Mouse (Mus musculus) limb, embryonic 15.5 days (tissue): Measurements from ENCODE around the gene B3gnt7. TPM values are rescaled to one million over a fixed set of nuclear protein-coding genes. Genes with fewer than 3 reads are reported as not detected.
"Not testable (repeated sequence)": the region's sequence is repeated elsewhere in the genome, so short reads cannot be mapped to it uniquely, and the experiment has no call there.

ENCODE experiments used
- ATAC-seq: fragments of 200-750 bp; cut with Nextera tagmentation; 2 replicates; pipeline ENCODE4 v1.8.0; 2017; ENCODE audit warnings: low read depth, moderate TSS enrichment; ENCODE audit not compliant: insufficient number of reproducible peaks, low FRiP score, low TSS enrichment
- H3K27ac ChIP-seq: fragments of 300-500 bp; sonication (generic); 2 replicates; pipeline ENCODE4 v1.5.1; 2015; ENCODE audit warnings: moderate library complexity, mild to moderate bottlenecking, inconsistent platforms
- H3K27me3 ChIP-seq: fragments of 300-500 bp; sonication (generic); 2 replicates; pipeline ENCODE4 v1.6.1; 2015; ENCODE audit warnings: inconsistent platforms
- H3K36me3 ChIP-seq: fragments of 300-500 bp; sonication (generic); 2 replicates; pipeline ENCODE4 v1.6.1; 2015; ENCODE audit warnings: inconsistent platforms
- H3K4me1 ChIP-seq: fragments of 300-500 bp; sonication (generic); 2 replicates; pipeline ENCODE4 v1.6.1; 2015; ENCODE audit warnings: inconsistent platforms
- H3K4me2 ChIP-seq: fragments of 300-500 bp; sonication (generic); 2 replicates; pipeline ENCODE4 v1.6.1; 2015; ENCODE audit warnings: mild to moderate bottlenecking, inconsistent platforms
- H3K4me3 ChIP-seq: fragments of 300-500 bp; sonication (generic); 2 replicates; pipeline ENCODE4 v1.5.1; 2015; ENCODE audit warnings: mild to moderate bottlenecking, inconsistent platforms
- H3K9ac ChIP-seq: fragments of 300-500 bp; sonication (generic); 2 replicates; pipeline ENCODE4 v1.6.1; 2015; ENCODE audit warnings: inconsistent platforms
- H3K9me3 ChIP-seq: fragments of 300-500 bp; sonication (generic); 2 replicates; pipeline ENCODE4 v1.6.1; 2016; ENCODE audit warnings: inconsistent platforms
- WGBS: fragments of 180-500 bp; shearing (Covaris S2); methylation state at CpG from one replicate; pipeline ENCODE4 v1.1.7; 2015; 5-methylcytosine and 5-hydroxymethylcytosine counted together
- polyA plus RNA-seq: library from polyadenylated mRNA; unstranded; fragments of >200 nt; fragmentation: Nextera tagmentation; extraction: Ambion mirVana; gene quantifications from 2 replicates; pipeline ENCODE4 v1.2.1, GENCODE M21; 2015

The B3gnt7 gene
- polyA plus RNA-seq, 1 experiment from 2014 or later = 6.2 TPM

DNA sequence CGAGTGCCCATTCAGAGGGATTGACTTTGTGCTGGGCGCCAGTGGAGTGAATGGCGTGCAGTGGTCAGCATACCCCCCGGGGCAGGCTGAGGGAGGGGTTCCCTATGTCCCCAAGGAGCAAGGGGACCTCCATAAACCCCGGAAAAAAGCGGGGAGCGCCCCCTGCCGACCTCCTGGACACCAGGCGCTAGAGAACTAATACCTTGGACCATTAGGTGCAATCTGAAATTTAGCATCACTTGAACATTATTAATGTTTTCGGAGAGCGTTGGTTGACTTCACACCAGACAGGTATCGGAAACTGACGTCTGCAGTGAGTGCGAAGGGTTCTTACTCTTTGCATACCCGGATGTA lies 11.1 kb downstream of the B3gnt7 start:
- H3K4me3 ChIP-seq = no peak overlapping the region
- H3K27ac ChIP-seq = no peak overlapping the region
- H3K4me1 ChIP-seq = peaks cover 11% of the 10 kb centered on the region
- no peaks in the 10 kb centered on the region for H3K36me3 ChIP-seq
- ATAC-seq = no peak
- H3K9ac ChIP-seq = no peak overlapping the region
- WGBS = 32% methylated on average over 15 of the region's 15 CpGs
- H3K27me3 ChIP-seq = no peaks in the 10 kb centered on the region
- no peak overlapping the region for H3K4me2 ChIP-seq
- H3K9me3 ChIP-seq = no peaks in the 10 kb centered on the region

DNA sequence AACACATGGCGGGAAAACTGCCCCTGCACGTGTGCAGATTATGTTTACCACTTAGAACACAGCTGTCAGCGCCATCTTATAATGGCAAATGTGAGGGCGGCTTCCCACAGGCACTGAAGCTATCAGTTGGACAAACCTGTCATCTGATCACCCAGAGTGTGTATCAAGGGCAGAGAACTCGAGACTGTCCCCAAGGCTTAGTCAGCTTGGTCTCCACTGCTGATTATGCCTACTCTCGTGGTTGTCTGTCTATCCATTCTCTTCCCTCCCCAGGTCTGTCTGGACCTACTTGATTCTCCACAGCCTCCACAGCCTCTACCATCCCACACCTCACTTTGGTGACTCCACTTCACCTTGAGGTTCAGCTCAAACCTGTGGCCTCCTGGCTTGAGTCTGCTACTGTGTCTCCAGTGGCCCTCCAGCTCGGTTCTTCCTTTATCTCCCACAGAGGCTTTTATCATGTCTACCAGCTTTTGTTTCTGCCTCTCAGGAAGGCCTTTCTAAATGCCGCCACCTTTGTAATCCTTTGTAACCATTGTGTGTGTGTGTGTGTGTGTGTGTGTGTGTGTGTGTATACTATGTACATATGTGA lies 18.3 kb downstream of the B3gnt7 start:
- no peak overlapping the region for H3K4me2 ChIP-seq
- no peak overlapping the region for H3K4me3 ChIP-seq
- ATAC-seq = no peak
- no peaks in the 10 kb centered on the region for H3K36me3 ChIP-seq
- H3K27me3 ChIP-seq = no peaks in the 10 kb centered on the region
- 88% methylated on average over 7 of the region's 8 CpGs for WGBS
- H3K27ac ChIP-seq = no peak overlapping the region
- no peaks in the 10 kb centered on the region for H3K4me1 ChIP-seq
- no peak overlapping the region for H3K9ac ChIP-seq
- H3K9me3 ChIP-seq = no peaks in the 10 kb centered on the region

DNA sequence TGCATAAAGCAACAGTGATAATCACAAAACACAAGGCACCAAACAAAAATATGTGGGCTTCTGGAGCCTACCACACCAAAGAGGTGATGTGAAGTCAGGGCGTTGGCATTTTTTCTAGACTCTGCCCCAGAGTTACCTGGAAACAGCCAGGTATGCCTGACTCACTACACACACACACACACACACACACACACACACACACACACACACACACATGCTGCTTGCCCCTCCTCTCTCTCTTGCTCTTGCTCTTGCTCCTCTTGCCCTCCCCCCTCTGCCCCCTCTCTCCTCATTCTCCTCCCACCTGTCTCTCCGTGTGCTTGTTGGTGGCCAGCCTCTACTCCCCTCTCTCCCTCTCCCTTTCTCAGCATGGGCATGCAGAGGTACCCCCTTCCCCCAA lies 33.7 kb downstream of the B3gnt7 start:
- H3K9me3 ChIP-seq = no peaks in the 10 kb centered on the region
- 34% methylated on average over 2 of the region's 2 CpGs for WGBS
- H3K27ac ChIP-seq = no peak overlapping the region
- no peaks in the 10 kb centered on the region for H3K27me3 ChIP-seq
- no peak for ATAC-seq
- H3K36me3 ChIP-seq = no peaks in the 10 kb centered on the region
- H3K4me3 ChIP-seq = no peak overlapping the region
- H3K4me2 ChIP-seq = no peak overlapping the region
- no peaks in the 10 kb centered on the region for H3K4me1 ChIP-seq
- no peak overlapping the region for H3K9ac ChIP-seq

DNA sequence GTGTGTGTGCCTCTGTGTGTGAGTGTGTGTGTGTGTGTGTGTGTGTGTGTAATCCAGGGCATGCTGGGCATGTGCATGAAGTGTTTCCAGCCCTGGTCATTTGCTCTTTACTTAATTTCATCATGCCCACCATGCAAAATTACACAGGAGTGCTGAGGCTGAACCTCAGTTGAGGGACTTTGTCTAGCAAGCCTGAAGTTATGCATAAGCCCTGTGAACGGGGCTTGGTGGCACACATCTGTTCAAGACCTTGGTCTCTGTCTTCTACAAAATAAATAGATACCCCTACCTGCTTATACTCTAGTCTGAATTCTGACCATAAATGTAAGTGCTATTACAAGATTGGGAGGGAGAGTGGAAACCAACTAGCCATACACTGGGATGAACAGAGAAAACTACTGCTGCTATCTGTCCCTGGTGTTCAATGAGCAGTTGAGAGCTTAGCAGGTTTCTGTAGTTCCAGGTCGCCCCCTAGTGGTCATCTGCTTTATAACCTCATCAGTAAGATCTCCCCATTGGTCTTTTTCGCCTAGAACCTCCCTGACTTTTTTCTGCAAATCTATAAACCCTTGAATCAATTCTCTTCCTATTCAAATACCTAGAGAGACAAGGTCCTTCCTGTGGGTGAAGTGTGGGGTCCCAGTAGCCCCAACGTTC lies 36.7 kb downstream of the B3gnt7 start:
- Histone ChIP-seq H3K4me1 (no peaks in the 10 kb centered on the region), H3K27ac (no peak overlapping the region), H3K4me3 (no peak overlapping the region), H3K27me3 (no peaks in the 10 kb centered on the region), H3K9ac (no peak overlapping the region), H3K9me3 (no peaks in the 10 kb centered on the region), H3K36me3 (no peaks in the 10 kb centered on the region), H3K4me2 (no peak overlapping the region)
- no peak for ATAC-seq
- 27% methylated on average over 4 of the region's 4 CpGs for WGBS

DNA sequence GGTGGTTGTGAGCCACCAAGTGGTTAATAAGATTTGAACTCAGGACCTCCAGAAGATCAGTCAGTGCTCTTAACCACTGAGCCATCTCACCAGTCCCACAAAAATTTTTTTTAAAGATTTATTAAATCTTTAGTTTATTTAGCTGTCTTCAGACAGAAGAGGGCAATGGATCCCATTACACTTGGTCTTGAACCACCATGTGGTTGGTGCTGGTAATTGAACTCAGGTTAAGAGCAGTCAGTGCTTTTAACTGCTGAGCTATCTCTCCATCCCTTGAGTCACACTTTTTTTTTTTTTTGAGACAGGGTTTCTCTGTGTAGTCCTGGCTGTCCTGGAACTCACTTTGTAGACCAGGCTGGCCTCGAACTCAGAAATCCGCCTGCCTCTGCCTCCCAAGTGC lies 38.5 kb downstream of the B3gnt7 start:
- not testable (repeated sequence) for H3K36me3 ChIP-seq, H3K27me3 ChIP-seq, H3K9ac ChIP-seq, H3K4me2 ChIP-seq, ATAC-seq, H3K4me3 ChIP-seq, H3K4me1 ChIP-seq, H3K27ac ChIP-seq, H3K9me3 ChIP-seq
- WGBS = 96% methylated on average over 2 of the region's 2 CpGs

DNA sequence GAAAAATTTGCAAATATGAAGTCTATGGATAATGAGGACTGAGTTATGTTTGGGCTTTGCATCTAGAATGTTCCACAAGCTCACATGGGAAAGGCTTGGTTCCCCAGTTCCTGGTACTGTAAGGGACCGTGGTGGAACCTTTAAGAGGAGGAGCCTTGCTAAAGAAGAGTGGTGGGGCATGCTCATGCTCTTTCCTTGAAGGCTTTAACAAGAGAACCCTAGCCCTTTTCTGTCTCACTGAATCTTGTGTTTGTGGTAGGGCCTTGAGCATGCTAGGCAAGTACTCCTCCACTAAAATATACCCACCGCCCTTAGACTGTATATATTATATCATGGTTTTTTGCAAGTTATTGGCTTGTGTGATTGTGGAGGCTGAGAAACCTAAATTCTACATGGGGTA lies 39.7 kb downstream of the B3gnt7 start:
- H3K4me3 ChIP-seq = no peak overlapping the region
- 90% methylated on average over 2 of the region's 2 CpGs for WGBS
- no peak overlapping the region for H3K9ac ChIP-seq
- H3K4me1 ChIP-seq = no peaks in the 10 kb centered on the region
- no peak overlapping the region for H3K27ac ChIP-seq
- no peak overlapping the region for H3K4me2 ChIP-seq
- no peaks in the 10 kb centered on the region for H3K9me3 ChIP-seq
- H3K36me3 ChIP-seq = peaks cover 15% of the 10 kb centered on the region; the same call in 1 of the 2 replicates
- no peaks in the 10 kb centered on the region for H3K27me3 ChIP-seq
- ATAC-seq = no peak

DNA sequence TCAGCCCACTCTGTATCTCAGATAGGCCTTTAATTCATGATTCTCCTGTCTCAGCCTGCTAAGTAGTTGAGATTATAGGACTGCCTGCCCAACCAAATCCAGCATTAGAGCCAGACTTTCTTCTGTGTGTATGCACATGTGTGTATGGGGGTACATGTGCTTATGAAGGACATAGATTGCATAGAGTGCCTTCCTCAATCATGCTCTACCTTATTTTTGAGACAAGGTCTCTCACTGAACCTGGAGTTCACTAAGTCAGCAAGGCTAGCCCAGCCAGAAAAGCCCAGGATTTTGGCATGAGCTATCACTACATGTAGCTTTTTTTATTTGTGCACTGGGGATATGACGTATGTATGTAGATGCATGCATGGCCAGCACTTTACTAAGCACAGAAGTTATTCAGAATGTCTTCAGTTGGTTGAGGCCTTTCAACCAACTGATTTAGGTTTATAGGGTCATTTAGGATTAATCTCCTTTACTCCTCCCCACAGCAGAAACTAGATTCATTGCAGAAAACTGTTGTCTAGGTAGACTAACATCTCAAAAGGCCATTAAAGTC lies 40.5 kb downstream of the B3gnt7 start:
- Histone ChIP-seq H3K4me2 (no peak overlapping the region), H3K4me3 (no peak overlapping the region), H3K4me1 (no peaks in the 10 kb centered on the region), H3K9ac (no peak overlapping the region), H3K9me3 (no peaks in the 10 kb centered on the region), H3K36me3 (peaks cover 22% of the 10 kb centered on the region), H3K27me3 (no peaks in the 10 kb centered on the region), H3K27ac (no peak overlapping the region)
- WGBS = 87% methylated on average over 1 of the region's 1 CpGs
- ATAC-seq = no peak

DNA sequence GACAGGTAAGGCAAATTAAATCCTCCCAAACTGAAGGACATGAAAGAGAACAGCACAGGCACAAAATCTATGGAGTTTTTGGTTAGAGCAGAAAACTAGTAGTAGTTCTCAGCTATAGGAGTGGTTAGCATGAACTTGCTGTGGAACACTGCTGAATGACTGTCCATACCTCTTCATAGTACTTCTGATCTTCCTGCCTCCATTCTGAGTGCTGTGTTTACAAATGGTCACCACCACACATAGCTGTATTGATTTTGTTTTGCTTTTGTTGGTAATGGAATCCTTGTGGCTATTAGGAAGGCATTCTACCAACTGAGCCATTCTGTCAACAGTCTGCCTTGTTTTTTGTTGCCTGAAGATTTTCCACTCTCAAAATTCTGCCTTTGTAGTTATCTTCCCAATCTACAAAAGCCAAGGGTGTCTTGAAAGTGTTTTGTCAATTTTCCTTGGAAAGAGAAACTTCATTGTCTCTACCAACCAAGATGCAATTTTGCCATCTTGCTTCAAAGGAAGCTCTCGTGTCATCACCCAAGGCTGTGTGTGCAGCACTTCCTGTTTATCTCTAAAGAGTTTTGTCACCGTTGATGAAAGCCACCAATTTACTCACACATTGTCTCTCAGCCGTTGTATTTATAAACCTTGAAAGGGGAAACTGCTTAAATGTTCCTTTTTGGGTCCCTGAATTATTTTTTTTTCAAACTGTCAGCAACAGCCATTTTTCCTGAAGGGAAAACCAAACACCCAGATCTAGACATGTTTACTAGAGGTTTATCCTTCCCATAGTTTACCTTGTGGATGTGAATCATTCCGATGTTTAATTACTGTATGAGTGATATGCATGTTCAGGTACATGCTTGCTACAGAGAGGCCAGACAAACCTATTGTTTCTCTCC lies 41.6 kb downstream of the B3gnt7 start:
- Histone ChIP-seq H3K27ac (no peak overlapping the region), H3K4me3 (no peak overlapping the region), H3K36me3 (peaks cover 33% of the 10 kb centered on the region), H3K27me3 (no peaks in the 10 kb centered on the region), H3K4me2 (no peak overlapping the region), H3K9ac (no peak overlapping the region), H3K9me3 (no peaks in the 10 kb centered on the region), H3K4me1 (no peaks in the 10 kb centered on the region)
- 65% methylated on average over 4 of the region's 4 CpGs for WGBS
- no peak for ATAC-seq

DNA sequence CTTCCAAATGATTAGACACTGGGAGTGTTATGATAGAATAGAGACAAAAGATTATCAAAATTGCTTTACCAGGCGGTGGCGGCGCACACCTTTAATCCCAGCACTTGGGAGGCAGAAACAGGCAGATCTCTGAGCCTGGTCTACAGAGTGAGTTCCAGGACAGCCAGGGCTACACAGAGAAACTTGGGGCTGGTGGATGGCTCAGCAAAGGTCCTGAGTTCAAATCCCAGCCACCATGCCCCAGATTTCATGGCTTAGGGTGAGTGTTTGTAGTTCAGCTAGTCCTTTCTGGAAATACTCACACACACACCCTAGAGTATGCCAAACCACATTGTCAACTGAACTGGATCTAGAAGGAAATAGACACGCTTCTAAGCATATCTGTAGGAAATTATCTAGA lies 42.4 kb downstream of the B3gnt7 start:
- Histone ChIP-seq H3K4me1 (no peaks in the 10 kb centered on the region), H3K9ac (no peak overlapping the region), H3K4me2 (no peak overlapping the region), H3K4me3 (no peak overlapping the region), H3K27ac (no peak overlapping the region), H3K36me3 (peaks cover 41% of the 10 kb centered on the region), H3K9me3 (no peaks in the 10 kb centered on the region), H3K27me3 (no peaks in the 10 kb centered on the region)
- no peak for ATAC-seq
- WGBS = 92% methylated on average over 4 of the region's 4 CpGs

DNA sequence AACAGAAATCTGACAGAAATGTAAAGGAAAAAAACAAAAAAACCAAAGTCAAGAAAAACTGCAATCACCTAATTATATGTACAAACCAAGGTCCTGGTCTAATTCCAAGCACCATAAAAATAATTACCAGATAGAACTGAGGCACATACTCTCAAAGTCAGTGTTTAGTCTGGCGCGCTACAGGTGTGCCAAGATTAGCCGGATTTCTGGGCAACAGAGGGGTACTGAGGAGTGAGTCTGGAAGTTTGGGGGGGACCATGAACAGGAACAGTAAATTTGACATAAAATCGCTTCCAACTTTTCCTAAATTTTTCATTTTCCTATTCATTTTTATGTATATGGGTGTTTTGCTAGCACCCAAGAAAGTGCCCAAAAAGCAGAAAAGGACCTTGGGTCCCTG lies 43.3 kb downstream of the B3gnt7 start:
- no peak overlapping the region for H3K4me3 ChIP-seq
- no peaks in the 10 kb centered on the region for H3K9me3 ChIP-seq
- no peaks in the 10 kb centered on the region for H3K27me3 ChIP-seq
- H3K9ac ChIP-seq = no peak overlapping the region
- 90% methylated on average over 4 of the region's 4 CpGs for WGBS
- peaks cover 50% of the 10 kb centered on the region for H3K36me3 ChIP-seq
- H3K4me1 ChIP-seq = no peaks in the 10 kb centered on the region
- no peak for ATAC-seq
- no peak overlapping the region for H3K27ac ChIP-seq
- H3K4me2 ChIP-seq = no peak overlapping the region

DNA sequence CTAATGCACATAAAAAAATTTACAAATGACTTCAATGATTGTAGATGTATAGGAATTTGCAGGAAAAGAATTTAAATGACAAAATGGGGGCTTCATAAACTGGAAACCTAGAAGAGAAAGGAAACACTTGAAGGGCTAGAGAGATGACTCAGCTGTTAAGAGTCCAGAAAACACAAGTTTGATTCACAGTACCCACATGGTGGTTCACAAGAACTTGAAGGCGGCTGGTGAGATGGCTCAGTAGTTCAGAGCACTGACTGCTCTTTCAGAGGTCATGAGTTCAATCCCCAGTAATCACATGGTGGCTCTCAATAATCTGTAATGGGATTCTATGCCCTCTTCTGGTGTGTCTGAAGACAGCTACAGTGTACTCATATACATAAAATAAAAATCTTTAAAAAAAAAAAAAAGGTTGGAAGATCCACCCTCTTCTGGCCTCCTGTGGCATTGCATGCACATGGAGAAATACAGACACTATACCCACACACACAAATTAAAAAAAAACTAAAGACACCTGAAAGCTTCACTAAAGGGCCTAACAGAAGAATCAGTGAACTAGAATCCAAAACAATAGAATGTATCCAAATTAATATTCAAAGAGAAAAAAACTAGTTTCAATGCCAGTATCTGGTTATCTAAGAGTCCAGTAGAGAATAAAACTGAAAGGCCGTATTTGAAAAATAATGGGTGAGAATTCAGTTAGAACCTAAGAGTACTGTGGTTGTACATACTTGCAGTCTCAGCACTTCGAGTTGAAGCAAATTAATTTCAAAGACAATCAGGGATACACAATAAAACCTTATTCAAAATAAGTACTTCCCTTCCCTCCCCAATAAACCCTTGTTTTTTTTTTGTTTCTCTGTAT lies 44.5 kb downstream of the B3gnt7 start:
- WGBS = 86% methylated on average over 3 of the region's 3 CpGs
- H3K4me2 ChIP-seq = no peak overlapping the region
- no peak overlapping the region for H3K9ac ChIP-seq
- H3K4me3 ChIP-seq = no peak overlapping the region
- H3K36me3 ChIP-seq = peaks cover 62% of the 10 kb centered on the region
- no peaks in the 10 kb centered on the region for H3K9me3 ChIP-seq
- H3K27me3 ChIP-seq = no peaks in the 10 kb centered on the region
- H3K4me1 ChIP-seq = no peaks in the 10 kb centered on the region
- no peak for ATAC-seq
- no peak overlapping the region for H3K27ac ChIP-seq
